Mouse (Mus musculus): Measurements from ENCODE around the gene Dct. TPM values are rescaled to one million over a fixed set of nuclear protein-coding genes. Genes with fewer than 3 reads are reported as not detected.

Gene Dct
- polyA plus RNA-seq, 1 experiment from 2014 or later, result 1.2 TPM

DNA sequence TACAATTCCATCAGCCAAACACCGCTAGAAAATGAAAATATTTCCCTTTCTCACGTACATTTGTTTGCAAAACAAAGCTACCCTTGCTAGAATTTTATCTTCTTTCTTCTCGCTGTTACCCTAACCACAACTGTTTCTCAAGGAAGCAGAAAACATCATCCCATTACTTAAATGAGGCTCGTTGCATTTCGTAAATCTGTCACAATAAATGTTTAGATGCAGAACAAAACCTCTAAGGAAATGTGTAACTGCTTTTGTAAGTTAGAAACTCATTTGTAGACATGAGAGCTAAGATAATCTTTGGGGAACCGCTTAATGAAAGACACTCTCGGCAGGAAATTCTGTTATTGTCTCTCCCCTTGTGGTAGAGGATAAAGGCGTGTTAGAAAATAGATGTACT, 38.8 kb downstream of the Dct start:
- no peaks in the 10 kb centered on the region for H3K9me3 ChIP-seq (replicated peaks; ENCODE audit: control insufficient read depth, low read length)
- 79% methylated on average over 8 of the region's 8 CpGs for WGBS
- no peak overlapping the region for H3K4me3 ChIP-seq (replicated peaks; ENCODE audit: low read length)
- ATAC-seq (ENCODE audit: insufficient read depth, low FRiP score), result no peak
- no peak overlapping the region for H3K9ac ChIP-seq (ENCODE audit: low read length)
- H3K4me2 ChIP-seq (ENCODE audit: low read depth, low read length), result no peak overlapping the region
- H3K27ac ChIP-seq (ENCODE audit: low read length), result no peak overlapping the region
- no peaks in the 10 kb centered on the region for H3K36me3 ChIP-seq (ENCODE audit: control insufficient read depth, insufficient read depth, low read length)
- no peaks in the 10 kb centered on the region for H3K27me3 ChIP-seq (ENCODE audit: control insufficient read depth, insufficient read depth, low read length)
- no peaks in the 10 kb centered on the region for H3K4me1 ChIP-seq (ENCODE audit: control insufficient read depth, insufficient read depth, low read length)

DNA sequence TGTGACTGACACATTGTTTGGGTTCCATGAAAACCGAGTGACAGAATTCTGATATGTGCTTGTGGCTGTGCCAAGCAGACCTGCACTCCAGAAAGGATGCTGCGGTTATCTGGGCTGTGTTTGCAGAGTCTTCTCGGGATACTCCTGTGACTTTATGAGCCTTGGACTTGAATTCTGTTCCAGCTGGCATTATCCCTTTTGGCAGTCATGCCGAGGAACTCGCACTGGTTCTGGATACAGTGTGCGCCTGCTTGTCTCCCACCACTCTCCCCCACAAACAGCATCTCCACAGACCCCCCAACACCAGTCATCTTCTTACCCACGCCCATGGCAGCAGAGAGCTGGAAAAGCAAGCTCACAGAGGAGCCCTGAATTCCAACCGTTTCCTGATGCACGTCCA, 42.5 kb downstream of the Dct start:
- Histone ChIP-seq H3K4me3 (replicated peaks; ENCODE audit: low read length) (no peak overlapping the region), H3K9me3 (replicated peaks; ENCODE audit: control insufficient read depth, low read length) (no peaks in the 10 kb centered on the region), H3K27ac (ENCODE audit: low read length) (no peak overlapping the region), H3K9ac (ENCODE audit: low read length) (no peak overlapping the region), H3K4me2 (ENCODE audit: low read depth, low read length) (no peak overlapping the region), H3K36me3 (ENCODE audit: control insufficient read depth, insufficient read depth, low read length) (no peaks in the 10 kb centered on the region), H3K27me3 (ENCODE audit: control insufficient read depth, insufficient read depth, low read length) (no peaks in the 10 kb centered on the region), H3K4me1 (ENCODE audit: control insufficient read depth, insufficient read depth, low read length) (no peaks in the 10 kb centered on the region)
- ATAC-seq (ENCODE audit: insufficient read depth, low FRiP score), result no peak
- 66% methylated on average over 9 of the region's 9 CpGs for WGBS

DNA sequence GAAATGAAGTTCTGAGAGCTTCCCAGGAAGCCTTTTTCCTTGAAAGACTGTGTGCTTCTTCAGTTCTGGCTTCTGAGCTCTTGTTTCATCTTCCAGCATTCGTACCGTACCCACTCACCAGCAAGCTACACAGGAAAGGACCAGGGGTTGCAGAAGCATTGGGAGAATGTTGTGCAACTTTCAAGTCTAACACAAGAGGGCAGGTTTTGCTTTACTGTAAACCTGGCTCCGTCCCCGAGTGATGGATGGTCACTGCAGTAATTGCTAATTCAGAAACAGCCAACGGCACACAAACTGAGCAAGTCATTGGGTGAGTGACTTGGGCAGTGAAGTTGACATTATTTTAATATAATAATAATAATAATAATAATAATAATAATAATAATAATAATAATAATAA, 46.3 kb downstream of the Dct start:
- no peak overlapping the region for H3K27ac ChIP-seq (ENCODE audit: low read length)
- no peaks in the 10 kb centered on the region for H3K36me3 ChIP-seq (ENCODE audit: control insufficient read depth, insufficient read depth, low read length)
- peaks cover 12% of the 10 kb centered on the region; the same call in 1 of the 2 replicates for H3K4me1 ChIP-seq (ENCODE audit: control insufficient read depth, insufficient read depth, low read length)
- H3K9me3 ChIP-seq (replicated peaks; ENCODE audit: control insufficient read depth, low read length), result no peaks in the 10 kb centered on the region
- H3K27me3 ChIP-seq (ENCODE audit: control insufficient read depth, insufficient read depth, low read length), result peaks cover 3% of the 10 kb centered on the region; the same call in 1 of the 2 replicates
- no peak overlapping the region for H3K4me3 ChIP-seq (replicated peaks; ENCODE audit: low read length)
- WGBS, result 11% methylated on average over 5 of the region's 5 CpGs
- no peak overlapping the region for H3K9ac ChIP-seq (ENCODE audit: low read length)
- ATAC-seq (ENCODE audit: insufficient read depth, low FRiP score), result peak; percentile 52; the same call in 1 of the 2 replicates
- no peak overlapping the region for H3K4me2 ChIP-seq (ENCODE audit: low read depth, low read length)

DNA sequence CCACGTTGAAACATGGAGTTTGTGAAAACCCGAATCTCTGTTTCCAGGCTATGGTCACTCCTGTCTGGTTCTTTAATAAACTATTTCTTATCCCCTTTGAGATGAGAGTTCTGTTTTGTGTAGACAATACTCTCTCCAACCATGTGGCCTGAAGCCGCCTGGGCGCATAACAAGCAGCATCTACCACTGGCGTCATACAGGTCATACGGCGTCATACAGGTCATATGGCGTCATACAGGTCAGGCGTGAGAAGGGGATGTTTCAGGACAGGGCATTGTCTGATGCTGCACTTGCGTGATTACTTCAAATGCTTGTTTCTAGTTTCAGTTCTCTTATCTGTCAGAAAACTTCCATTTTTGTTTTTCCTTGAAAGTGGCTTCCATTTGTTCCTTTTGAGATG, 47.6 kb downstream of the Dct start:
- Histone ChIP-seq H3K4me2 (ENCODE audit: low read depth, low read length) (no peak overlapping the region), H3K36me3 (ENCODE audit: control insufficient read depth, insufficient read depth, low read length) (no peaks in the 10 kb centered on the region), H3K27ac (ENCODE audit: low read length) (no peak overlapping the region), H3K4me1 (ENCODE audit: control insufficient read depth, insufficient read depth, low read length) (peaks cover 12% of the 10 kb centered on the region), H3K9me3 (replicated peaks; ENCODE audit: control insufficient read depth, low read length) (no peaks in the 10 kb centered on the region), H3K27me3 (ENCODE audit: control insufficient read depth, insufficient read depth, low read length) (peaks cover 3% of the 10 kb centered on the region; the same call in 1 of the 2 replicates), H3K9ac (ENCODE audit: low read length) (no peak overlapping the region), H3K4me3 (replicated peaks; ENCODE audit: low read length) (no peak overlapping the region)
- 88% methylated on average over 10 of the region's 10 CpGs for WGBS
- no peak for ATAC-seq (ENCODE audit: insufficient read depth, low FRiP score)

DNA sequence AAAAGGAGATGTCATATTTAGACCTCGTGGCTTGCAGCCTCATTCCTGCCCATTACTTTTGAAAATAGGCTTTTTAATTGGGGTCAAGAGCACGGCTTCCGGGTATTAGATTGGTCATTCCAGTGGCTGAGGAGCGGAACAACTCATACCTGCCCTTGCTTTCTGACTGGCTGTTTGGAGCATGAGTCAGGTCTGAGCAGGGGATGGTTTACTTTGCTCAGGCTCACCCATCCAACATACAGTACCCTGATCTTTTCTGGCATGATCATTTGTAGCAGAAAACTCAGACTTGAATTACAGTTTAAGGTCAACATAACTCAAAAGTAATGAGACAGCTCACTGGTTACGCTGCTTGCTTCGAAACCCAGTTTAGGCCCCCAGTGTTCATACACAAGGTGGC, 58.2 kb downstream of the Dct start:
- no peaks in the 10 kb centered on the region for H3K36me3 ChIP-seq (ENCODE audit: control insufficient read depth, insufficient read depth, low read length)
- ATAC-seq (ENCODE audit: insufficient read depth, low FRiP score), result no peak
- H3K9me3 ChIP-seq (replicated peaks; ENCODE audit: control insufficient read depth, low read length), result no peaks in the 10 kb centered on the region; the same call in 1 of the 2 replicates
- H3K9ac ChIP-seq (ENCODE audit: low read length), result no peak overlapping the region
- no peak overlapping the region for H3K27ac ChIP-seq (ENCODE audit: low read length)
- no peaks in the 10 kb centered on the region for H3K27me3 ChIP-seq (ENCODE audit: control insufficient read depth, insufficient read depth, low read length)
- no peak overlapping the region for H3K4me3 ChIP-seq (replicated peaks; ENCODE audit: low read length)
- 89% methylated on average over 6 of the region's 6 CpGs for WGBS
- no peaks in the 10 kb centered on the region for H3K4me1 ChIP-seq (ENCODE audit: control insufficient read depth, insufficient read depth, low read length)
- no peak overlapping the region for H3K4me2 ChIP-seq (ENCODE audit: low read depth, low read length)

DNA sequence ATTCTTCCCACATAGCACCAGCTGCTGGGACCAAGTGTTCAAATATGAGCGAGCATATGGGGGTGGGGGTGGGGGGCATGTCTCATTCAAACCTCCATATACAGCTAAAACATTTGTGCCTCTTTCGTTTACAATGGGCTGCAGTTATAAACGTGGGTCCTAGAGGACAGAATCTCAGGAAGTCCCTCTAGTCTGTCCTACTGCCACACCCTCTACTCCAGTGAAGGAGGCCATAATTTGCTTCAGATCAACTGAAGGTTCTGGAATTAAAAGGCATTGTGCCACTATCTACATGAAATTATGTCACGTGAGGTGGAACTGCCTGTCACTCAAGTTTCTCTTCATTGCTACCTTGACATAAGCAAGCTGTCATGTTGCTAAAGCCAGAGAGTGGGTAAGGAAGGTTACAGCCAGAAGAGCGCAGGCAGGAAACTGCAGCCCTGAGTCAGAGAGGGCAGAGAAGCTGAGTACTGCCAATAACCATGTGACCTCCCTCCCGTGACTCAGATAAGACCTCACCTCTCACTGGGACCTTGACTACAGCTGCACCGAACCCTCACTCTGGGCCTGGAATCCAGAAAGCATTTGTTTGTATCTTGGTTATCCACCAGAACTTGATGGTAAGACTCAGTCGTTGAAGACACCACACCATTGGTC, 59.3 kb downstream of the Dct start:
- ATAC-seq (ENCODE audit: insufficient read depth, low FRiP score), result no peak
- 54% methylated on average over 8 of the region's 8 CpGs for WGBS
- H3K9me3 ChIP-seq (replicated peaks; ENCODE audit: control insufficient read depth, low read length), result no peaks in the 10 kb centered on the region; the same call in 1 of the 2 replicates

DNA sequence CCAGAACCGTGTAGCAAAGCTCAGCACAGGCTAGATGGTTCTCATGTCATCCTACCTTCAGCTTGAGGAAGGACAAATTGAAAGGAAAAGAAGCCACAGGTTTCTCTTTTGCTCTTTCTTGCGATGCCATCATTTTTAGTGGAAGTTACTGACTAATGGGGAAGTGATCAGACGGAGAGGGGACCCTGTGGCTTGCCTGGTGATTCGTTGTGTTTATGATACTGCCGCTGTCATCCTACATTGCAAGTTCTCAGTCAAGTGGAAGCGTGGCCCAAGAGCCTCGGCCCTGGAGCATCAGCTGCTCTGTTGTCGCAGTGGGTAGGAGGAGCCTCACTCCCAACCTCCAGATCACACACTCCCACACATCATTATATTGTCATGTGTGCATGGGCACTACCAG, 61.8 kb downstream of the Dct start:
- no peak overlapping the region for H3K4me2 ChIP-seq (ENCODE audit: low read depth, low read length)
- no peak for ATAC-seq (ENCODE audit: insufficient read depth, low FRiP score)
- WGBS, result 67% methylated on average over 8 of the region's 8 CpGs

More for the DNA sequence above, 59.3 kb downstream of the Dct start:
- H3K4me3 ChIP-seq (replicated peaks; ENCODE audit: low read length), result no peak overlapping the region
- H3K36me3 ChIP-seq (ENCODE audit: control insufficient read depth, insufficient read depth, low read length), result no peaks in the 10 kb centered on the region
- no peak overlapping the region for H3K9ac ChIP-seq (ENCODE audit: low read length)
- no peaks in the 10 kb centered on the region for H3K27me3 ChIP-seq (ENCODE audit: control insufficient read depth, insufficient read depth, low read length)
- H3K4me1 ChIP-seq (ENCODE audit: control insufficient read depth, insufficient read depth, low read length), result no peaks in the 10 kb centered on the region
- H3K27ac ChIP-seq (ENCODE audit: low read length), result no peak overlapping the region
- no peak overlapping the region for H3K4me2 ChIP-seq (ENCODE audit: low read depth, low read length)

DNA sequence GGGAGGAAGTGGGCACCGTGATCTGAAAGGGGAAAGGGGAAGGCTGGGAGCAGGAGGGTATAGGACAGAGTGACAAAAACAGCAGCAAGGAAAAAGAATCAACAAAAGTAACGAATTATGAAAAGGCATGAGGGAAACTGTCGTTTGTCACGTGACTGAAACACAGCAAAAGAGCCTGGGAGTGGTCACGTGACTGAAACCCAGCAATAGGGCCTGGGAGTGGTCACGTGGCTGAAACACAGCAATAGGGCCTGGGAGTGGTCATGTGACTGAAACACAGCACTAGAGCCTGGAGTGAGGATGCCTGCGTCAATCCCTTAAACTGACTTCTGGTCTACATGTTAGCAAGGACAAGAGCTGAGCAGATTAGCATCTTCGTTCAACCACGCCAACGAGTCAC, 63.6 kb downstream of the Dct start:
- Histone ChIP-seq H3K9me3 (replicated peaks; ENCODE audit: control insufficient read depth, low read length) (no peaks in the 10 kb centered on the region), H3K9ac (ENCODE audit: low read length) (no peak overlapping the region), H3K4me3 (replicated peaks; ENCODE audit: low read length) (no peak overlapping the region), H3K36me3 (ENCODE audit: control insufficient read depth, insufficient read depth, low read length) (no peaks in the 10 kb centered on the region), H3K27ac (ENCODE audit: low read length) (no peak overlapping the region), H3K27me3 (ENCODE audit: control insufficient read depth, insufficient read depth, low read length) (no peaks in the 10 kb centered on the region), H3K4me1 (ENCODE audit: control insufficient read depth, insufficient read depth, low read length) (no peaks in the 10 kb centered on the region), H3K4me2 (ENCODE audit: low read depth, low read length) (no peak overlapping the region)
- no peak for ATAC-seq (ENCODE audit: insufficient read depth, low FRiP score)
- 86% methylated on average over 10 of the region's 10 CpGs for WGBS

More for the DNA sequence above, 61.8 kb downstream of the Dct start:
- Histone ChIP-seq H3K27ac (ENCODE audit: low read length) (no peak overlapping the region), H3K36me3 (ENCODE audit: control insufficient read depth, insufficient read depth, low read length) (no peaks in the 10 kb centered on the region), H3K27me3 (ENCODE audit: control insufficient read depth, insufficient read depth, low read length) (no peaks in the 10 kb centered on the region), H3K4me3 (replicated peaks; ENCODE audit: low read length) (no peak overlapping the region), H3K4me1 (ENCODE audit: control insufficient read depth, insufficient read depth, low read length) (no peaks in the 10 kb centered on the region), H3K9ac (ENCODE audit: low read length) (no peak overlapping the region), H3K9me3 (replicated peaks; ENCODE audit: control insufficient read depth, low read length) (no peaks in the 10 kb centered on the region)

DNA sequence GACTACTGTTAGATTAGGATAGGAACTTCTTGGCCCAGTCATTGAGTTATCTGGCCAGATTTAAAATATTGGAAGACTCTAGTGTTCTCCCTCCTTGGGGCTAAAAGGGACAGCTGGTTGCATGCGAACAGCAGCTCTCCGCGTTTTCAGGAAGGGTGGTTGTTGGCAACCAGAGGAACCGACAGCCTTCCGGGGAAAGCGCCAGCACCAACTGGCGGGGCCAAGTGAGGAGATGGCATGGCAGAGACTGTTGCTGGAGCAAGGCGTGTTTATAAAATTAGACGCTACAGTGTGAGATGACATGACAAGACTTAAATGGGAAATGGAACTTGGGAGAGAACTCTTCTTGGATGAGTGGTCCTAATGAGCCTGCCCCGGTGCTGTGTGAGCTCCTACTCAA, 70.5 kb downstream of the Dct start:
- Histone ChIP-seq H3K9me3 (replicated peaks; ENCODE audit: control insufficient read depth, low read length) (no peaks in the 10 kb centered on the region), H3K36me3 (ENCODE audit: control insufficient read depth, insufficient read depth, low read length) (no peaks in the 10 kb centered on the region), H3K4me3 (replicated peaks; ENCODE audit: low read length) (no peak overlapping the region), H3K27me3 (ENCODE audit: control insufficient read depth, insufficient read depth, low read length) (no peaks in the 10 kb centered on the region), H3K4me1 (ENCODE audit: control insufficient read depth, insufficient read depth, low read length) (no peaks in the 10 kb centered on the region), H3K9ac (ENCODE audit: low read length) (no peak overlapping the region), H3K4me2 (ENCODE audit: low read depth, low read length) (no peak overlapping the region), H3K27ac (ENCODE audit: low read length) (no peak overlapping the region)
- WGBS, result 92% methylated on average over 10 of the region's 10 CpGs
- no peak for ATAC-seq (ENCODE audit: insufficient read depth, low FRiP score)

All from stomach, embryonic 16.5 days (tissue).